Mouse (Mus musculus) kidney, postnatal 4 days (tissue): Measurements from ENCODE around the gene Lrrn3.
A peak's percentile ranks its signal among the peaks of the same experiment; 100 is the strongest.

Experiments
- DNase-seq, 2 experiments: peaks; one replicate each; pipeline ENCODE4 v3.0.0; 2021; ENCODE audit warnings: mixed read lengths in 2 of 2

Gene Lrrn3

GRCm38 (mm10) chr12:41486331-41486730, at the start of gene Lrrn3:
Lrrn3 (minus strand) TSS chr12:41486431.
- no peak for DNase-seq

- DNase-seq, result no peak
These were observed 42.2 kb upstream of the Lrrn3 start for GRCm38 (mm10) chr12:41528410-41528809.

- DNase-seq, result no peak
These were observed 40.5 kb upstream of the Lrrn3 start for GRCm38 (mm10) chr12:41526688-41527087.

GRCm38 (mm10) chr12:41521671-41522070, 35.4 kb upstream of the Lrrn3 start:
- no peak for DNase-seq

DNA sequence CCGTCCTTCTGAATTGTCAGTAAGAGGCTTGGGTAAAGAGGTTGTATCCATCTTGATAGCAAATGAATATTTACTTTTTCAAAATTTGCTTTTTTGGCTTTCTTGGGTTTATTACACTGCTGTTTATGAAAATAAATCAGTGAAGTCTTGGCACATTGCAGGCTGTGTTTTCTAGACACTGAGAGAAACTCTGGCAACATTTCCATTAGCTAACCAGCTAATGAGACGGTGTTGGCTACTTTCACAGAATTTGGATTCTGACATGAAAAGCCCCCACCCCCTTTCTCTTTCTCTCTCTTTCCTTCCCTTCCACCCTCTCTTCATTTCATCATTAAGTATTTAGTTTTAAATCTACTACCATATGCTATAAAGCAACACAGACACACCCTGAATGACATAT, 34.1 kb upstream of the Lrrn3 start:
- DNase-seq, result no peak

DNA sequence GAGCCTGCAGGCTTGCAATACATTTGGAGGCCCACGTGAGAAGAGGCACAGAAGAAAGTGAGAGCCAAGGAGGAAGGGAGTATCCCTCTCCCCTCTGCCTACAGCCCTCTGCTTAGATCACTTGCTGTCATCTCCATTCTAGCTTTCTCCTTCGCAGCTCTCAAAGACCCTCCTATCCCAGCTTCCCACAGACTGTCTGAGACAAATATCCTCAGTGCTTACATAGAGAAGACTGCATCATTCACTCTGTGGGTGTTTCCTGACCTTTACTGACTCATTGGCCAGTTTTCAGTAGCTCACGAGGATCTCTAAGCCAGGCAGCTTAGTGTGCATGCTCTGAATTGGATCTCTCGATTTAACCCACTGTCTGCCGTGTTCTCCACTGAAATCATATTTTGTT, 32.7 kb upstream of the Lrrn3 start:
- no peak for DNase-seq

- DNase-seq, result no peak
These were observed 24.4 kb upstream of the Lrrn3 start for GRCm38 (mm10) chr12:41510588-41510987.

GRCm38 (mm10) chr12:41508610-41509009, 22.4 kb upstream of the Lrrn3 start:
- no peak for DNase-seq

- no peak for DNase-seq
These were observed 14.0 kb upstream of the Lrrn3 start for GRCm38 (mm10) chr12:41500049-41500820.

GRCm38 (mm10) chr12:41494620-41495019, 8.4 kb upstream of the Lrrn3 start:
- DNase-seq, result peak in 1 of 2 experiments; percentile 21

DNA sequence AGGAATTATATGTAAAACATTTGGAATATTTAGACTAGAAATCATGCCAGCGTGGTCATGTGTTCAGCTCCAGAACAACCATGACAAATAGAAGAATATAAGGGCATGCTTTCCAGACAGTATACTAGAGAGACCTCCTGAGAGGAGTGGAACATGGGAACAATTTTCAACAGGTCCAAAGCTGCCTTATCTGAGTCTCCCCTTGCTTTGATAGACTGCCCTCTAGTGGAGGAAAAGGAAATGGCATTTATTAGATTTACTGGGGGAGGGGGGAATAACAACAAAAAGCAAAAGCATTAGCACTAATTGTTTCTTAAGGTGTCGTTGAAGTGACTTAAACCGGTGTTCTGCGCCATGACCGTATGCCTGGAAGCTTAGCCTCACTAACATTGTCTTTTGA, 774 bp upstream of the Lrrn3 start:
- no peak for DNase-seq

DNA sequence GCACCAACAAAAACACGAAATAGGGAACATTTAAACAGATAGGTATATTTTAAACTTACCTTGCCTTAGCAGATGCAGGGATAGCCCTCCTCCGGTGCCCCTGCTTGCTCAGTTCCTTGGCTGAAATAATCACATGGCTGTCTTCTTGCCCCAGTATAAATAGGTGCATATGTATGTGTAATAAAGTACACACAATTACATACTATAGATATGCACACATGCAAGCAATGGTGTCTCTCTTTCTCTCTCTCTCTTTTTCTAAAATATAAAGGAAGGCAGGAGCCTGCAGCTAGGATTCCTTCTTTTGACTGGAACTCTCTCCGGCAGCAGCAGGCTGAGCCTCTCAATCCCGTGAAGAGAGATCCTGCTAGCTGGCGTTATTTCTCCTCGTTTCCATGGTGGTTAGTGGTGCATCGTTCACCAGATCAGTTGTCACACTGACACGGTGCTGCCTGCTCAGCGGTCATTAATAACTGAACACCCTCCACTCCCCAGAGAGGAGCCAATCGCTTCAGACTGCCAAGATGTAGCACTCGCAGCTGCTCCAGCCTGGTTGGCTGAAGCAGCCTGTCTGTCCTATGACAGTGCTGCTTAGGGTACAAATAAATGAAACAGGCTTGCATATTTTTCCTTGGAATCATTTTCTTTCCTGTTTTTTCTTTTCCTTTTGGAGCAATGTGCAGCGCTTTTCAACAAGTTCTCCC, 567 bp downstream of the Lrrn3 start:
- DNase-seq, result peak; percentile 46 to 63

DNA sequence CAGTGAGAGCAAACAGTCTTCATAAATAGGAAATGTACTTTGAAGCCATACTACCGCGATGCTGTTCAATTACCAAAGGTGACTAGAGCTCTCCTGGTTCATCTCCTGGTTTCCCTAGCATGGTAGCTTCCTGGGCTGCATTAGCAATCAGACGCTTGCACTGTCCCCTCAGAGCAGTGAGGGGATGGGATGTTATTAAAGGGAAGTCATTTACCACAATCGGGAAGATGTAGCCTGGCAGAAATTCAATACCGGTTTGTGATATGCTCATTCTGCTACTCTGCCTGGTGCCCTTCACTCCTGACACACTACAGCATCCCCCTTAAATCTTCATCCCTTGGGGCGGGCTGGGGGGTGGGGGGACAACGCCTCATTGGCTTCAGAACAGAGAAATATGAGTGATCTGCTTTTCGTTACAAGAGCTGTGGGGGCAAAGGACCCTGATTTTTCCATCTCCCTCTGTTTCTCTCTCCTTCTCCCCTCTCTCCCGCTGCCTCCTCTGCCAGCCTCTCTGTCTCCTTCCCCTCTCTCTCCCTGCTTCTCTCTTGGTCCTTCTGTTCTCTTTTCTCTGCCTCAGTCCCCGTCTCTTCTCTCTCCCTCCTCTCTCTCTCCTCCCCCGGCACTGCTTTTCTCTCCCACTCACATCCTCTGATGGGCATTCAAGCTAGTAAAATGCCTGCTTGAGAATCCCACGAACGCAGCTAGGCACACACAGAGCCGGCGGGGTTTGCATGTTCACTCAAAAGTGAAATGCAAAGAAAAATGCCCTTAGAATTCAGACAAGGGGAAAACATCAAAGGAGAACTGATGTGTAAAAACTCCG, 1.3 kb downstream of the Lrrn3 start:
- DNase-seq, result peak in 1 of 2 experiments; percentile 29

- DNase-seq, result peak in 1 of 2 experiments; percentile 14
These were observed 2.4 kb downstream of the Lrrn3 start for GRCm38 (mm10) chr12:41483593-41484451.

DNA sequence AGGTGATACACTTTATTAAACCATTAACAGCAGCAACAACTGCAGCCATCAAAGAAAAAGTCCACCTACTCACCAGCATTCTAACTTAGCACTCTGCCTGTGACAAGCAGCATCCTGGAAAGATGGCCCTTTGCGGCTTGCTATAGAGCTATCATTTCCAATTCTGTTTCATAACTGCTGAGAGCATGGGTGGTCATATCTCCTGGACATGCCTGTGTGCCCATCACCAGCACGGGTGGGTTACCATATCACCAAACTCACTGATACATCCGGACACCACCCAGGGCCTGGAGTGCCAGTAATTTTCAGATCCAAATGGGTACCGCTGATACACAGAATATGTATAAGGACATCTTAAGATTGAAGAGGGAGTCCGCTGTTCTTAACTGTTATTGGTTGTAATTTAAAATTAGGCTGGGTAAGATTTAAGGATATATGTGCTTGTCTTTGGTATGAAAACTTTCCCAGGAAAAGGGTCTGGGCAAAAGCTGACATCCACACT, 3.1 kb downstream of the Lrrn3 start:
- no peak for DNase-seq

- DNase-seq, result no peak
These were observed 4.7 kb downstream of the Lrrn3 start for GRCm38 (mm10) chr12:41481486-41481885.

GRCm38 (mm10) chr12:41469096-41469801, 17.0 kb downstream of the Lrrn3 start:
- no peak for DNase-seq

DNA sequence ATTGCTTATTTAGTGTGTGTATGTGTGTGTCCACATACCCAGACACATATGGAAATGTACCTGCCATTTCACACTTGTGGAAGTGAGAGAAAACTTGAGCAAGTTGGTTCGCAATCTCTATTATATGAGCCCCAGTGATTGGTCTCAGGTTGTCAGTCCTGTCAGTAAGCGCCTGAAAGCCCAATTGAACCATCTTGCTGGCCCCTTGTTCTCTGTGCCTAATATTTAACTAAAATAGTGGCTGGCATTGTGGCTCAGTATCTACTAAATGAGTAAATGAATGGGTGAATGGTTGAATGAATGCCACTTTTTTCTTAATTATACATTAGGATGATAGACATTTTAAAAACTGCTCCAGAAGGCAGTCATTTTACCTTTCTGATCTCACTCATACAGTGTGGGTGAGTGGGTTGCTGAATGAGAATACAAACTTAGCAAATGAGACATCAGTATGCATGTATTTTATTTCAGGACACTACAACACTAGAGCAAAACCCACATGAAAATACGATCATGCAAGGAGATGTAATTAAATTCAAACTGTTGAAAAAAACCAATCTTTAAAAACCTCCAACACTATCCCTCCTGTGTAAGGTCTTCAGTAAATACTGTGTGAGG, 17.7 kb downstream of the Lrrn3 start:
- no peak for DNase-seq

DNA sequence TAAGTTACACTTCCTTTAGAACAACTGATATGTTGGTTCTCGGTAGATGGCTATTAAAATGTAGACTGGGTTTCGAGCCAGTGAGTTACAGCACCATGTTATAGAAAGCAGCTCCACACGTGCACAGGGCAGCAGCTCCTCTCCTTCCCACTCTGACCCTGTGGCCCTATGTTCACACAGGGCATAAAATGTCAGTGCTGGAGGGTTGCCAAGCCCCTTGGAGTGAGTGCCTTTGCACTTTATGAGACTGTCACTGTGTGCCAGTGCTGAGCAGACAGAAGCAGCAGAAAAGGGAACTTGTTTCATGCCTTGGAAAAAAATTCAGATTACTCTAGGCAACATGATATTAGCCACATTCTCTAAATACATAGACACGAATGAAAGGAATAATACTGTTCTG, 47.8 kb downstream of the Lrrn3 start:
- peak; percentile 30 to 47 for DNase-seq

GRCm38 (mm10) chr12:41436206-41436985, 49.8 kb downstream of the Lrrn3 start:
- DNase-seq, result no peak
